Mouse (Mus musculus): ENCODE data around the gene H2al1o. TPM values are rescaled to one million over a fixed set of nuclear protein-coding genes. Genes with fewer than 3 reads are reported as not detected.
"Not testable (repeated sequence)": the region's sequence is repeated elsewhere in the genome, so short reads cannot be mapped to it uniquely, and the experiment has no call there.

Gene H2al1o
- not detected for total RNA-seq (2021)
- long read RNA-seq, experiment 1: 0 reads
- long read RNA-seq, experiment 2: 0 reads

GRCm38 (mm10) chrX:9572309-9572708, at the start of gene H2al1o:
Gene H2al1o, minus strand, starts transcription at chrX:9572409.
- not testable (repeated sequence) for DNase-seq (ENCODE audit: low spot score in 2 of 2)

DNA sequence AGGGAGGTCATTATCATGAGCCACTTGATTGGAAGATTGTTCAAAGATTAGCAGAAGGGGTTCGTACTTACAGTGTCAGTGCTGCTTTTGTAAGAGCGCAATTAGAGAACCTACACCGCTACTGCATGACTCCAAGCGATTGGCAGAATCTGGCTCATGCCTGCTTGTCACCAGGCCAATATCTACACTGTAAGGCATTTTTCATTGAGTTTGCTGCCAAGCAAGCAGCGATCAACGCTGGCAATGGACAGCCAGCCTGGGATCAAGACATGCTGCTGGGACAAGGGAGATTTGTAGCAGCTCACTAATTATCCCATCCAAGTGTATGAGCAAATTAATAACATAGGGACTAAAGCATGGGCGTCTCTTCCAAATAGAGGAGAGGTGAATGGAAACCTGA, 25.8 kb upstream of the H2al1o start:
- not testable (repeated sequence) for DNase-seq (ENCODE audit: low spot score in 2 of 2)

- DNase-seq (ENCODE audit: low spot score in 2 of 2): no peak
Observed at GRCm38 (mm10) chrX:9536881-9537280, 35.3 kb downstream of the H2al1o start.

Other genes with a start within 250 kb of the H2al1o start
- gene H2al1k, start 221.8 kb downstream of the H2al1o start, total RNA-seq (2021): not detected
- gene Cybb, start 84.6 kb downstream of the H2al1o start, total RNA-seq (2021): 10 to 100 TPM; 19.4 to 21.8 TPM
- gene Dynlt3, start 90.6 kb upstream of the H2al1o start, total RNA-seq (2021): 100 to 1,000 TPM; 139 to 186 TPM

All from adrenal gland, adult 18-20 months (tissue).